Mouse (Mus musculus): ENCODE measurements at regions not wholly inside any gene's neighbourhood (a gene's known extent, or its start where the extent isn't known, plus 50 kb on each side); places are given as distances from the start of the nearest gene placed in this dataset.
A peak's percentile ranks its signal among the peaks of the same experiment; 100 is the strongest.

GRCm38 (mm10) chr10:124320191-124321110 lies 1056.7 kb downstream of the Fam19a2 start:
- no peak for ATAC-seq
- TF ChIP-seq CTCF (IDR thresholded peaks at IDR 0.05) = no peak
- H3K27me3 ChIP-seq = no peaks in the 10 kb centered on the region
- in situ Hi-C loops (cut with MboI; ENCODE audit: low pct_unique_long_range_greater_than_20kb) = no loop called here
- DNase-seq (ENCODE audit: low read depth, low spot score) = no peak
- POLR2A ChIA-PET = no interaction called here
- CTCF ChIA-PET = interaction anchor here (0.6 to 2.8 kb wide), 3 partner anchors 12 to 14 kb away, joined by 3 to 9 read pairs (median 3); no protein-coding TSS in a partner anchor

- TF ChIP-seq CTCF (IDR thresholded peaks at IDR 0.05) = no peak
- no peaks in the 10 kb centered on the region for H3K27me3 ChIP-seq
- ChIA-PET POLR2A (no interaction called here), CTCF (no interaction called here)
- in situ Hi-C loops (cut with MboI; ENCODE audit: low pct_unique_long_range_greater_than_20kb) = no loop called here
- DNase-seq (ENCODE audit: low read depth, low spot score) = no peak
- ATAC-seq = no peak
These were observed 1056.8 kb downstream of the Slc16a7 start for GRCm38 (mm10) chr10:124332491-124332890.

- ChIA-PET POLR2A (no interaction called here), CTCF (no interaction called here)
- DNase-seq (ENCODE audit: low read depth, low spot score) (no peak), ATAC-seq (no peak)
- TF ChIP-seq CTCF (IDR thresholded peaks at IDR 0.05) = no peak
- in situ Hi-C loops (cut with MboI; ENCODE audit: low pct_unique_long_range_greater_than_20kb) = no loop called here
- H3K27me3 ChIP-seq = no peaks in the 10 kb centered on the region
These were observed 1050.3 kb downstream of the Slc16a7 start for GRCm38 (mm10) chr10:124338923-124339322.

- ATAC-seq (no peak), DNase-seq (ENCODE audit: low read depth, low spot score) (peak; percentile 35)
- no peaks in the 10 kb centered on the region for H3K27me3 ChIP-seq
- CTCF ChIA-PET = no interaction called here
- TF ChIP-seq CTCF (IDR thresholded peaks at IDR 0.05) = no peak
- in situ Hi-C loops (cut with MboI; ENCODE audit: low pct_unique_long_range_greater_than_20kb) = no loop called here
- POLR2A ChIA-PET = no interaction called here
These were observed 1040.0 kb downstream of the Slc16a7 start for GRCm38 (mm10) chr10:124349300-124349699.

- TF ChIP-seq CTCF (IDR thresholded peaks at IDR 0.05) = no peak
- H3K27me3 ChIP-seq = no peaks in the 10 kb centered on the region
- in situ Hi-C loops (cut with MboI; ENCODE audit: low pct_unique_long_range_greater_than_20kb) = no loop called here
- no peak for ATAC-seq
- ChIA-PET CTCF (no interaction called here), POLR2A (no interaction called here)
- DNase-seq (ENCODE audit: low read depth, low spot score) = no peak
These were observed 1026.5 kb downstream of the Slc16a7 start for GRCm38 (mm10) chr10:124362795-124363194.

- no peak for DNase-seq (ENCODE audit: low read depth, low spot score)
- no peak for TF ChIP-seq CTCF (IDR thresholded peaks at IDR 0.05)
- ATAC-seq = no peak
- CTCF ChIA-PET = interaction anchor here (0.8 kb wide), 1 partner anchor 9 kb away, joined by 3 read pairs; no protein-coding TSS in a partner anchor
- POLR2A ChIA-PET = no interaction called here
- H3K27me3 ChIP-seq = no peaks in the 10 kb centered on the region
- in situ Hi-C loops (cut with MboI; ENCODE audit: low pct_unique_long_range_greater_than_20kb) = no loop called here
These were observed 1018.3 kb downstream of the Slc16a7 start for GRCm38 (mm10) chr10:124370994-124371393.

- no peak for ATAC-seq
- POLR2A ChIA-PET = no interaction called here
These were observed 986.6 kb downstream of the Slc16a7 start for GRCm38 (mm10) chr10:124402647-124403046.

GRCm38 (mm10) chr10:124409633-124410032 lies 979.6 kb downstream of the Slc16a7 start:
- ChIA-PET CTCF (no interaction called here), POLR2A (no interaction called here)
- no peak for ATAC-seq
- no peak for TF ChIP-seq CTCF (IDR thresholded peaks at IDR 0.05)
- no peak for DNase-seq (ENCODE audit: low read depth, low spot score)
- in situ Hi-C loops (cut with MboI; ENCODE audit: low pct_unique_long_range_greater_than_20kb) = no loop called here
- no peaks in the 10 kb centered on the region for H3K27me3 ChIP-seq

More at GRCm38 (mm10) chr10:124402647-124403046, 986.6 kb downstream of the Slc16a7 start:
- DNase-seq (ENCODE audit: low read depth, low spot score) = no peak
- H3K27me3 ChIP-seq = no peaks in the 10 kb centered on the region
- in situ Hi-C loops (cut with MboI; ENCODE audit: low pct_unique_long_range_greater_than_20kb) = no loop called here
- CTCF ChIA-PET = no interaction called here
- TF ChIP-seq CTCF (IDR thresholded peaks at IDR 0.05) = no peak

GRCm38 (mm10) chr10:124416531-124416930 lies 972.7 kb downstream of the Slc16a7 start:
- POLR2A ChIA-PET = no interaction called here
- in situ Hi-C loops (cut with MboI; ENCODE audit: low pct_unique_long_range_greater_than_20kb) = no loop called here
- H3K27me3 ChIP-seq = no peaks in the 10 kb centered on the region
- no peak for TF ChIP-seq CTCF (IDR thresholded peaks at IDR 0.05)
- no peak for ATAC-seq
- CTCF ChIA-PET = no interaction called here
- DNase-seq (ENCODE audit: low read depth, low spot score) = no peak

- in situ Hi-C loops (cut with MboI; ENCODE audit: low pct_unique_long_range_greater_than_20kb) = no loop called here
- CTCF ChIA-PET = no interaction called here
- TF ChIP-seq CTCF (IDR thresholded peaks at IDR 0.05) = no peak
- DNase-seq (ENCODE audit: low read depth, low spot score) = no peak
- POLR2A ChIA-PET = no interaction called here
- H3K27me3 ChIP-seq = no peaks in the 10 kb centered on the region
- no peak for ATAC-seq
These were observed 965.8 kb downstream of the Slc16a7 start for GRCm38 (mm10) chr10:124423418-124423817.

Data from Patski (cell line).